9 mouse cellular contexts compared by ENCODE assay signal in the genomic region with DNA sequence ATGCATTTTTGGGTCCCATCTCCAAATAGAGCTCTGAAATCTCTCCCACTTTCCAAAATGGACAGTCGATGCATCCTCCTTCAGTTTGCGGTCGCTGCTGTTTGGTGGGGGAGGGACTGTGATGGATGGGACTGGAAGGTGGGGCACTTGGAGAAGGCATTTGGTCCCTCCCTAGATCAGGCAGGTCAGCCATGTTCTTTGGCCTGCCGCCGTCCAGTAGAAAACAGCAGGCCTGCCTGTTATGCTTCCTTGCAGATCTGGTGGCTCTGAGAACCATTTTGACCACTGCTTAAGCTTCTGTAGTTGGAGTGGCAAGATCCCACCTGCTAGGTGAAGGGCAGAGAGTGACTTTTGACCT. TPM values are rescaled to one million over a fixed set of nuclear protein-coding genes. Genes with fewer than 3 reads are reported as not detected.
DNase-seq lines count a peak whose midpoint lies in the region; ATAC-seq and TF ChIP-seq lines count a peak whose summit lies in the region.
"Had no signal": no experiment of that assay in that cellular context is flagged by ENCODE, and none has a peak within 500 bp of the region (broad histone marks: within the 10 kb centered on the region; RNA-seq: fewer than 3 reads in every experiment).

No protein-coding gene starts in this region.

- peaks cover 22% of the 10 kb centered on the region for H3K36me3 ChIP-seq in ES-Bruce4 (ENCODE audit: control insufficient read depth, insufficient read depth, low read length, poor library complexity, severe bottlenecking)
- H3K36me3 ChIP-seq in forebrain, embryonic 12.5 days (replicated peaks), result peaks cover 34% of the 10 kb centered on the region
- peaks cover 36% of the 10 kb centered on the region for H3K36me3 ChIP-seq in limb, embryonic 15.5 days
- peaks cover 24% of the 10 kb centered on the region for H3K36me3 ChIP-seq in stomach, embryonic 15.5 days

- WGBS in forebrain, embryonic 12.5 days, result 29% methylated on average over 5 of the region's 5 CpGs
- WGBS in limb, embryonic 15.5 days, result 13% methylated on average over 5 of the region's 5 CpGs
- 10% methylated on average over 5 of the region's 5 CpGs for WGBS in stomach, embryonic 15.5 days

- H3K9ac ChIP-seq in ES-Bruce4 (ENCODE audit: low read depth, poor library complexity, severe bottlenecking), result peak overlapping the region; percentile 77
- H3K9ac ChIP-seq in forebrain, embryonic 12.5 days, result peak overlapping the region; percentile 71
- peak overlapping the region; percentile 74 for H3K9ac ChIP-seq in limb, embryonic 15.5 days
- peak overlapping the region; percentile 62; the same call in 1 of the 2 replicates for H3K9ac ChIP-seq in stomach, embryonic 15.5 days

- H3K9me3 ChIP-seq in ES-Bruce4 (replicated peaks; ENCODE audit: control insufficient read depth, insufficient read depth, low read length, poor library complexity, severe bottlenecking), result no peaks in the 10 kb centered on the region
- no peaks in the 10 kb centered on the region for H3K9me3 ChIP-seq in forebrain, embryonic 12.5 days
- H3K9me3 ChIP-seq in limb, embryonic 15.5 days, result no peaks in the 10 kb centered on the region
- H3K9me3 ChIP-seq in stomach, embryonic 15.5 days, result no peaks in the 10 kb centered on the region

- DNase-seq in gastrocnemius, adult 2 months, result peak; percentile 59
- no peak for DNase-seq in gastrocnemius, adult 18-20 months (ENCODE audit: low spot score)
- DNase-seq in thymus, postnatal 36 days, result no peak
- DNase-seq in frontal cortex, postnatal 36 days (ENCODE audit: low spot score in 2 of 2), result no peak

- H3K27me3 ChIP-seq in ES-Bruce4 (ENCODE audit: control insufficient read depth, insufficient read depth, low read length, poor library complexity, severe bottlenecking), result no peaks in the 10 kb centered on the region
- H3K27me3 ChIP-seq in forebrain, embryonic 12.5 days, result peaks cover 38% of the 10 kb centered on the region
- H3K27me3 ChIP-seq in limb, embryonic 15.5 days, result peaks cover 23% of the 10 kb centered on the region
- H3K27me3 ChIP-seq in stomach, embryonic 15.5 days (replicated peaks), result peaks cover 18% of the 10 kb centered on the region
- H3K27me3 ChIP-seq: Patski had no signal

- peak overlapping the region; percentile 87 for H3K4me3 ChIP-seq in gastrocnemius, adult 2 months
- peak overlapping the region; percentile 88 for H3K4me3 ChIP-seq in ES-Bruce4 (ENCODE audit: low read depth, low read length)
- peak overlapping the region; percentile 60 for H3K4me3 ChIP-seq in forebrain, embryonic 12.5 days (replicated peaks)
- H3K4me3 ChIP-seq in limb, embryonic 15.5 days, result peak overlapping the region; percentile 73
- H3K4me3 ChIP-seq in stomach, embryonic 15.5 days (replicated peaks), result peak overlapping the region; percentile 83

- no peak for TF ChIP-seq POLR2A in ES-Bruce4 (IDR thresholded peaks at IDR 0.05; ENCODE audit: insufficient read depth, low read length)

- peak overlapping the region; percentile 94 for H3K27ac ChIP-seq in gastrocnemius, adult 2 months
- H3K27ac ChIP-seq in ES-Bruce4 (ENCODE audit: insufficient read depth, low read length), result peak overlapping the region; percentile 68
- peak overlapping the region; percentile 84 for H3K27ac ChIP-seq in forebrain, embryonic 12.5 days
- H3K27ac ChIP-seq in limb, embryonic 15.5 days, result peak overlapping the region; percentile 90
- H3K27ac ChIP-seq in stomach, embryonic 15.5 days, result peak overlapping the region; percentile 95

- no peak for TF ChIP-seq CTCF in gastrocnemius, adult 2 months (IDR thresholded peaks at IDR 0.05)
- TF ChIP-seq CTCF in ES-Bruce4 (IDR thresholded peaks at IDR 0.05; ENCODE audit: low read depth, low read length), result no peak

- TF ChIP-seq EP300 in ES-Bruce4 (IDR thresholded peaks at IDR 0.05; ENCODE audit: insufficient read depth, low read depth, low read length), result no peak

- peaks cover 5% of the 10 kb centered on the region for H3K4me1 ChIP-seq in ES-Bruce4 (ENCODE audit: control insufficient read depth, insufficient read depth, low read length)
- H3K4me1 ChIP-seq in forebrain, embryonic 12.5 days, result peaks cover 41% of the 10 kb centered on the region
- H3K4me1 ChIP-seq in limb, embryonic 15.5 days, result peaks cover 64% of the 10 kb centered on the region
- H3K4me1 ChIP-seq in stomach, embryonic 15.5 days, result peaks cover 46% of the 10 kb centered on the region

- intact Hi-C loops in gastrocnemius, adult 2 months (cut with DNase I), result no loop called here

- H3K4me2 ChIP-seq in forebrain, embryonic 12.5 days, result peak overlapping the region; percentile 65
- H3K4me2 ChIP-seq in limb, embryonic 15.5 days, result peak overlapping the region; percentile 75
- H3K4me2 ChIP-seq in stomach, embryonic 15.5 days, result peak overlapping the region; percentile 84

- peak; percentile 6; the same call in 1 of the 2 replicates for ATAC-seq in forebrain, embryonic 12.5 days (ENCODE audit: low FRiP score)
- ATAC-seq in limb, embryonic 15.5 days (ENCODE audit: insufficient number of reproducible peaks, low FRiP score, low TSS enrichment, low read depth), result no peak
- ATAC-seq in stomach, embryonic 15.5 days (ENCODE audit: insufficient read depth, low FRiP score, low read depth), result no peak

RNA-seq across cellular contexts. Expression of gene Cd151, which starts 1.0 kb away (rescaled TPM):
- 10 to 100 TPM; 83.2 to 90.2 TPM for total RNA-seq in gastrocnemius, adult 2 months (2021)
- 10 to 100 TPM; 82.6 to 90.7 TPM for total RNA-seq in gastrocnemius, adult 18-20 months (2021)
- polyA plus RNA-seq in ES-Bruce4 (2011; ENCODE audit: insufficient read depth, insufficient read length, low read depth, missing spikeins), result 99.0 and 107 TPM in 2 replicates
- 13.9 and 18.2 TPM in 2 replicates for polyA plus RNA-seq in forebrain, embryonic 12.5 days (2016; fragmentation: Nextera tagmentation; extraction: Ambion mirVana)
- 14.2 and 20.6 TPM in 2 replicates for polyA plus RNA-seq in limb, embryonic 15.5 days (2015; fragmentation: Nextera tagmentation; extraction: Ambion mirVana)
- 25.6 and 26.6 TPM in 2 replicates for polyA plus RNA-seq in stomach, embryonic 15.5 days (2015; fragmentation: Nextera tagmentation; extraction: Ambion mirVana)

RNA-seq across cellular contexts. Expression of gene Polr2l, which starts 6.8 kb away (rescaled TPM):
- 10 to 100 TPM; 55.5 to 58.8 TPM for total RNA-seq in gastrocnemius, adult 2 months (2021)
- 10 to 100 TPM; 62.0 to 64.3 TPM for total RNA-seq in gastrocnemius, adult 18-20 months (2021)
- 12.1 and 15.3 TPM in 2 replicates for polyA plus RNA-seq in ES-Bruce4 (2011; ENCODE audit: insufficient read depth, insufficient read length, low read depth, missing spikeins)
- 69.8 and 78.4 TPM in 2 replicates for polyA plus RNA-seq in forebrain, embryonic 12.5 days (2016; fragmentation: Nextera tagmentation; extraction: Ambion mirVana)
- polyA plus RNA-seq in limb, embryonic 15.5 days (2015; fragmentation: Nextera tagmentation; extraction: Ambion mirVana), result 54.7 and 57.5 TPM in 2 replicates
- polyA plus RNA-seq in stomach, embryonic 15.5 days (2015; fragmentation: Nextera tagmentation; extraction: Ambion mirVana), result 67.3 and 71.6 TPM in 2 replicates

RNA-seq across cellular contexts. Expression of gene Tspan4, which starts 6.9 kb away (rescaled TPM):
- total RNA-seq in gastrocnemius, adult 2 months (2021), result 1 to 10 TPM; 7.6 to 8.2 TPM
- 1 to 10 TPM; 6.6 to 7.1 TPM for total RNA-seq in gastrocnemius, adult 18-20 months (2021)
- polyA plus RNA-seq in ES-Bruce4 (2011; ENCODE audit: insufficient read depth, insufficient read length, low read depth, missing spikeins), result 37.4 and 39.9 TPM in 2 replicates
- polyA plus RNA-seq in forebrain, embryonic 12.5 days (2016; fragmentation: Nextera tagmentation; extraction: Ambion mirVana), result 18.8 and 24.2 TPM in 2 replicates
- polyA plus RNA-seq in limb, embryonic 15.5 days (2015; fragmentation: Nextera tagmentation; extraction: Ambion mirVana), result 71.4 and 79.1 TPM in 2 replicates
- 69.8 and 72.8 TPM in 2 replicates for polyA plus RNA-seq in stomach, embryonic 15.5 days (2015; fragmentation: Nextera tagmentation; extraction: Ambion mirVana)

RNA-seq across cellular contexts. Expression of gene Cracr2b, which starts 7.2 kb away (rescaled TPM):
- 1 to 10 TPM; 6.1 to 6.3 TPM for total RNA-seq in gastrocnemius, adult 2 months (2021)
- 1 to 10 TPM; 7.2 to 8.9 TPM for total RNA-seq in gastrocnemius, adult 18-20 months (2021)
- polyA plus RNA-seq in ES-Bruce4 (2011; ENCODE audit: insufficient read depth, insufficient read length, low read depth, missing spikeins), result 13.5 and 14.0 TPM in 2 replicates
- 4.0 and 4.3 TPM in 2 replicates for polyA plus RNA-seq in forebrain, embryonic 12.5 days (2016; fragmentation: Nextera tagmentation; extraction: Ambion mirVana)
- polyA plus RNA-seq in limb, embryonic 15.5 days (2015; fragmentation: Nextera tagmentation; extraction: Ambion mirVana), result 16.4 and 21.6 TPM in 2 replicates
- polyA plus RNA-seq in stomach, embryonic 15.5 days (2015; fragmentation: Nextera tagmentation; extraction: Ambion mirVana), result 27.5 and 32.8 TPM in 2 replicates

RNA-seq across cellular contexts. Expression of gene Pnpla2, which starts 13.1 kb away (rescaled TPM):
- 100 to 1,000 TPM; 345 to 348 TPM for total RNA-seq in gastrocnemius, adult 2 months (2021)
- total RNA-seq in gastrocnemius, adult 18-20 months (2021), result 100 to 1,000 TPM; 288 to 309 TPM
- 33.3 and 43.5 TPM in 2 replicates for polyA plus RNA-seq in ES-Bruce4 (2011; ENCODE audit: insufficient read depth, insufficient read length, low read depth, missing spikeins)
- polyA plus RNA-seq in forebrain, embryonic 12.5 days (2016; fragmentation: Nextera tagmentation; extraction: Ambion mirVana), result 16.2 and 18.3 TPM in 2 replicates
- polyA plus RNA-seq in limb, embryonic 15.5 days (2015; fragmentation: Nextera tagmentation; extraction: Ambion mirVana), result 16.9 and 23.6 TPM in 2 replicates
- 33.5 and 34.6 TPM in 2 replicates for polyA plus RNA-seq in stomach, embryonic 15.5 days (2015; fragmentation: Nextera tagmentation; extraction: Ambion mirVana)
